Mouse (Mus musculus) lung, embryonic 16.5 days (tissue): Measurements from ENCODE around the gene Nipal3. TPM values are rescaled to one million over a fixed set of nuclear protein-coding genes. Genes with fewer than 3 reads are reported as not detected.

Experiments used
- ATAC-seq: fragments of 200-750 bp; cut with Nextera tagmentation; 2 replicates; pipeline ENCODE4 v1.8.0; 2017; ENCODE audit warnings: low read depth, mild to moderate bottlenecking, moderate library complexity
- H3K27ac ChIP-seq: fragments of 300-500 bp; sonication (generic); 2 replicates; pipeline ENCODE4 v1.5.1; 2014; ENCODE audit warnings: mild to moderate bottlenecking, control low read depth, low read length
- H3K27me3 ChIP-seq: fragments of 300-500 bp; sonication (generic); 2 replicates; pipeline ENCODE4 v1.6.1; 2014; ENCODE audit warnings: low read depth, low read length, mixed read lengths; ENCODE audit not compliant: control insufficient read depth, insufficient read depth
- H3K36me3 ChIP-seq: fragments of 300-500 bp; sonication (generic); 2 replicates; pipeline ENCODE4 v1.6.1; 2014; ENCODE audit warnings: low read length; ENCODE audit not compliant: control insufficient read depth, insufficient read depth
- H3K4me1 ChIP-seq: fragments of 300-500 bp; sonication (generic); replicated peaks from 2 replicates; pipeline ENCODE4 v1.6.1; 2014; ENCODE audit warnings: low read length, mixed read lengths; ENCODE audit not compliant: control insufficient read depth, insufficient read depth
- H3K4me2 ChIP-seq: fragments of 300-500 bp; sonication (generic); 2 replicates; pipeline ENCODE4 v1.6.1; 2014; ENCODE audit warnings: low read depth, low read length, control low read depth
- H3K4me3 ChIP-seq: fragments of 300-500 bp; sonication (generic); 2 replicates; pipeline ENCODE4 v1.5.1; 2014; ENCODE audit warnings: mild to moderate bottlenecking, low read length, control low read depth
- H3K9ac ChIP-seq: fragments of 300-500 bp; sonication (generic); 2 replicates; pipeline ENCODE4 v1.6.1; 2014; ENCODE audit warnings: low read length, control low read depth
- H3K9me3 ChIP-seq: fragments of 300-500 bp; sonication (generic); 2 replicates; pipeline ENCODE4 v1.6.1; 2016; ENCODE audit warnings: low read length; ENCODE audit not compliant: control insufficient read depth
- WGBS: fragments of 180-500 bp; shearing (Covaris S2); extraction: QIAGEN DNeasy Blood & Tissue Kit; methylation state at CpG from one replicate; pipeline ENCODE4 v1.1.7; 2014; 5-methylcytosine and 5-hydroxymethylcytosine counted together
- microRNA counts: library from miRNA; unstranded; fragments of <30 nt; microRNA quantifications from one replicate; lab custom pipeline; 2016
- microRNA-seq: library from miRNA; unstranded; fragments of <30 nt; microRNA quantifications from one replicate; pipeline ENCODE4, GENCODE M21; 2016
- polyA plus RNA-seq: library from polyadenylated mRNA; unstranded; fragments of >200 nt; fragmentation: Nextera tagmentation; extraction: Ambion mirVana; gene quantifications from 2 replicates; pipeline ENCODE4 v1.2.1, GENCODE M21; 2015

Gene Nipal3
- polyA plus RNA-seq, 1 experiment from 2014 or later, result 4.8 TPM

- Histone ChIP-seq H3K27ac (no peak overlapping the region), H3K9ac (no peak overlapping the region), H3K4me2 (no peak overlapping the region), H3K4me3 (no peak overlapping the region), H3K9me3 (peaks cover 3% of the 10 kb centered on the region; the same call in 1 of the 2 replicates), H3K27me3 (peaks cover 15% of the 10 kb centered on the region), H3K36me3 (no peaks in the 10 kb centered on the region), H3K4me1 (peaks cover 6% of the 10 kb centered on the region; the same call in 1 of the 2 replicates)
- ATAC-seq, result no peak
- 82% methylated on average over 5 of the region's 5 CpGs for WGBS
Measured at GRCm38 (mm10) chr4:135396303-135396702, 98.5 kb downstream of the Nipal3 start.

MicroRNA genes within 50 kb of the gene (microRNA counts, 519-probe panel; counts per million panel counts)
- microRNA mmu-miR-700 (lab: Ali Mortazavi, UCI), result 368 counts per million, percentile 2 among the panel's probes with 10 or more counts

Small RNA genes within 50 kb of the gene (microRNA-seq; reads per million reads assigned to microRNA genes)
- gene Gm25317 (not detected), gene Mir700 (217 reads per million, percentile 59 among the genes with 10 or more reads in this experiment)

Other genes with a start within 250 kb of the Nipal3 start
- gene Clic4, start 222.2 kb downstream of the Nipal3 start, polyA plus RNA-seq, result 170 and 179 TPM in 2 replicates
- 193 and 220 TPM in 2 replicates for gene Srrm1, start 141.7 kb downstream of the Nipal3 start, polyA plus RNA-seq
- gene Ncmap, start 96.8 kb downstream of the Nipal3 start, polyA plus RNA-seq, result 7.4 and 8.5 TPM in 2 replicates
- 10.7 and 11.8 TPM in 2 replicates for gene Rcan3, start 61.2 kb downstream of the Nipal3 start, polyA plus RNA-seq
- 0.77 and 1.4 TPM in 2 replicates for gene Stpg1, start 248 bp downstream of the Nipal3 start, polyA plus RNA-seq
- gene Grhl3, start 78.6 kb upstream of the Nipal3 start, polyA plus RNA-seq, result 3.8 and 4.7 TPM in 2 replicates
- gene Ifnlr1, start 191.2 kb upstream of the Nipal3 start, polyA plus RNA-seq, result 2.1 and 2.3 TPM in 2 replicates
- gene Il22ra1, start 233.1 kb upstream of the Nipal3 start, polyA plus RNA-seq, result 0.13 TPM in 1 of 2 replicates, not detected in the other